Mouse (Mus musculus): Measurements from ENCODE around the gene Ptrh1.

The Ptrh1 gene

DNA sequence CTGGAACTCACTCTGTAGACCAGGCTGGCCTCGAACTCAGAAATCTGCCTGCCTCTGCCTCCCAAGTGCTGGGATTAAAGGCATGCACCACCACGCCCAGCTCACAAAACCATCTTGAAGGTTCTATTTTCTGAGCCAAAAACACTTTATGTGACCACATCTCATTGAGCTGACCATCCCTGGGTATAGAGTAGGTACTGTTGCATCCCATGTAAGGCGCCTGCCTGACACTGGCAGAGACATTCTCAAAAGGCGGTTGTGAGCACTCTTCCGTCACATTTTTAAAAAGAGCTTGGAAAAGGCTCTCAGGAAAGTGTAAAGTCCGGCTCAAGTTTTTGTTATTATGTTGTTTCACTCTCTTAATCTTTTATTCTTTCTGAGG lies 18.9 kb upstream of the Ptrh1 start:
- no peak for DNase-seq (ENCODE audit: low read depth, low spot score)

DNA sequence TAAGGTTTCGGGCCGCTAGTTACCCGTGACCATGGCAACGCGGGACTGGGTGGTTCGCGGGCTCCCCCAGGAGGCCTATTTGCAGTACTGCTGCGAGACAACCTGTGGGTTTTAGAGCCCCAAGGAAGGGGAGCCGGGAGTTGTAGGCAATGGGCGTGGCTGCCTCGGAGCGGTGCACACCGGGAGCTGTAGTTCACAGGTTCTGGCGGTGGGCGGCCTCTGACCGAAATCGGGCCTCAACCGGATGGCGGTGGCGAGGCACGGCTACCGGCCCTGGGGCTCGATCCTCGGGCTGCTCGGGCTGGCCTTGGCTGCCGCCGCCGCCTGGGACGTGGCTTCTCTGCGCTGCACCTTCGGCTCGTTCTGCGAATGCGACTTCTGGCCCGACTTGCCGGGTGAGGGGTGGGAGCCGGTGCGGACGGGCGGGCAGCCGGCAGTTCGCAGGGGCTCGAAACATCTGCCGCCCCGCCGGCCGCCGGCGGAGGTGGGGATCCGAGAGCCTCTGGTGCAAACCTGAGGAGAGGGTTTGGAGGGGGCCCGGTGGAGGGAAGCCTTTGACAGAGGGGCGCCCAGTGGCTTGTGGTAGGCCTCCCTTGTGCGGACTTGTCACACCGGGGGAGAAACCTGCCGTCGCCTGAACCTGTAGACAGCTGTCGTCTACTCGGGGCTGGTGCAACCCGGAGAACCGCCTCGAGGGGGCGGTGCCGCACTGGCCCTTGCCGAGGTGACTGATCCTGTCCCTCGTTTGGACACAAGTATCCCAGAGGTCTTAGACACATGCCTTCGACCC lies 18.3 kb upstream of the Ptrh1 start, which contains the start of gene Tor2a:
Gene Tor2a, plus strand, starts transcription at position 179 of the 790 bp plus-strand sequence.
- DNase-seq (ENCODE audit: low read depth, low spot score) = peak; percentile 98

DNA sequence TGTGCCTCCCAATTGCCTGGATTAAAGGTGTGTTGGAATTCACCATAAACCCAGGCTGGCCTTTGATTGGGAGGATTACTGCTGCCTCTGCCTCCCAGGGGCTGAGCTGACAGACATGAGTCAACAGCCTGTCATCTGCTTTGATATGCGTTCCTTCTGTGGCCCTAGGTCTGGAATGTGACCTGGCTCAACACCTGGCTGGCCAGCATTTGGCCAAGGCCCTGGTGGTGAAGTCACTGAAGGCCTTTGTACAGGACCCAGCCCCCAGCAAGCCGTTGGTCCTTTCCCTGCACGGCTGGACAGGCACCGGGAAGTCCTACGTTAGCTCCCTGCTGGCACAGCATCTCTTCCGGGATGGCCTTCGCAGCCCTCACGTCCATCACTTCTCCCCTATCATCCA lies 17.1 kb upstream of the Ptrh1 start:
- DNase-seq (ENCODE audit: low read depth, low spot score) = no peak

DNA sequence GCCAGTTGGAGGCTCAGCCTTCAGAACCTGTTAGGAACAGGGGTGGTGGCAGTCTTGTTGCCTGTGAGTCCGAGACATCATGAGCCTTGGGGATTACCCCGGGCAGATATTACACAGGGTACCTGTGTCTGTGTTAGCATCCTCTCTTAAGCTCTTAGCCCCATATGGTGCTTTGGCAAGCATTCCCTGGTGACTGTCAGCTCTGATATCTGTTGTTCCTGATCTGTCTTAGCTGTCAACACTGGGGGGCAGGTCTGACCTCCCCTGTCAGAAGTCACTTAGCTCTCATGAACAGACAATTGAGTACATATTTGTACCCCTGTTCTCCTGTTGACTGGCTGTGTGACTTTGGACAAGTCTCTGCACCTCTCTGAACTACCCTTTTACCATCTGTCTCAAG lies 16.6 kb upstream of the Ptrh1 start:
- no peak for DNase-seq (ENCODE audit: low read depth, low spot score)

DNA sequence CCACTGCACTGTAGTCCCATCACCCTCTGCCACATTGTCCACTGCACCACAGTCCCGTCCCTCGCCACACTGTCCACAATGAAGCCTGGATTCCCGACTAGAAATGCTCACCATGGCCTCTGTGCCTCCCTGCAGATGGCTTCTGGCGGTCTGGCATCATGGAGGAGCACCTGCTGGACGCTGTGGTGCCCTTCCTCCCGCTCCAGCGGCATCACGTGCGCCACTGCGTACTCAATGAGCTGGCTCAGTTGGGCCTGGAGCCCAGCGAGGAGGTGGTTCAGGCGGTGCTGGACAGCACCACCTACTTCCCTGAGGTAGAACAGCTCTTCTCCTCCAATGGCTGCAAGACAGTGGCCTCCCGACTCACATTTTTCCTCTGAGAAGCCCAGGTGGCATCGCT lies 14.2 kb upstream of the Ptrh1 start:
- DNase-seq (ENCODE audit: low read depth, low spot score) = no peak

DNA sequence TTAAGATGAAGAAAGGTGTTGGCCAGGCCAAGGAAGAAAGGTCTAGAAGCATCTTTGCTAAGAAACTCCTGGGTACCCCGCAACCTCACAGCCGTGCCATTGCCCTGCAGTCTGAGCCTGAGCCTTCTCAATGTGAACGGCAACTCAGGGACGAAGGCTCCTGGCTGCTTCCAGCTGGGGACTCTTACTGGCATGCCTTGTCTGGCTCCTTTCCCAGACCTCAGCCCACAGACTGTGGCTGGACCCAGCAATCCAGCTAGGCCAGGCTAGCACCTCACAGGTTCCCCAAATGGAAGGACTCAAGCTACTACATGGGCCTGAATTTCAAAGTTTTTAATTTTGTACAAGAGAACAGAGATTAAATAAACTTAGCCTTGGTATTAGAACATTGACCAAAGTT lies 13.7 kb upstream of the Ptrh1 start:
- no peak for DNase-seq (ENCODE audit: low read depth, low spot score)

DNA sequence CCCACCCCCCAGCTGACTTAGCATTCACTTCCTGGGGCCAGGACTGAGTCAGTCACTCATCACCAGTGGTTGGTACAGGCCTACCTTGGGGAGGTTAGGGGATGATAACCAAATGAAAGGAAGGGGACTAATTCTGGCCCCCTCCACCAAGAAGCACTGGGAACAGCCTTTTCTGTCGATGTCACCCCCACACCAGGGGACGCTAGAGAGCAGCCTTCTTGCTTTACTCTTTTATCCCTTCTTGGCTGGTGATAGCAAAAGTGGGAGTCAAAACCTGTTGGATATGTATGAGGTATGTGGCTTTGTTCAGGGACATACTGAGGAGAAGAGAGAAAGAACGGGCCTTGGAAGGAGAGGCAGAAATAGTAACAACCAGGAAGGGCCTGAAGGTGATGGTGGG lies 12.2 kb upstream of the Ptrh1 start:
- DNase-seq (ENCODE audit: low read depth, low spot score) = no peak

DNA sequence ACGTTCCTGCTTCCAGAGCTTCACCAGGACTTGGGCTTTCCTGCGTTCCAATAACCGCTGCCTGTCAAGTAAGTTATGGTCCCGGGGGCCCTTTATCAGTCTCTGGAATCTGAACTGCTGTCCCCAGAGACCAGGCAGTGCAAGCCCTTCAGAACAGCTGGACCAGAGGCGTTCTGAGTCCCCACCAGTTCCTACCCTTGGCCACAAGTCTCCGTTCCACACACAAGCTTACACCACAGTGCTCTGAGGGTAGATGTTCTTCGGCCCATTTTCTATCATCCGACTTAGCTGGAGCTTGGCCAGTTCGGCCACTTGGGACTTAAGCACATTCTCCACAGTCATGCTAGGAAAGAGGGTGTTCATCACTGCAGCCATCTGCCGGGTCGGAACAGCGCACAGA lies 8.3 kb upstream of the Ptrh1 start:
- DNase-seq (ENCODE audit: low read depth, low spot score) = no peak

DNA sequence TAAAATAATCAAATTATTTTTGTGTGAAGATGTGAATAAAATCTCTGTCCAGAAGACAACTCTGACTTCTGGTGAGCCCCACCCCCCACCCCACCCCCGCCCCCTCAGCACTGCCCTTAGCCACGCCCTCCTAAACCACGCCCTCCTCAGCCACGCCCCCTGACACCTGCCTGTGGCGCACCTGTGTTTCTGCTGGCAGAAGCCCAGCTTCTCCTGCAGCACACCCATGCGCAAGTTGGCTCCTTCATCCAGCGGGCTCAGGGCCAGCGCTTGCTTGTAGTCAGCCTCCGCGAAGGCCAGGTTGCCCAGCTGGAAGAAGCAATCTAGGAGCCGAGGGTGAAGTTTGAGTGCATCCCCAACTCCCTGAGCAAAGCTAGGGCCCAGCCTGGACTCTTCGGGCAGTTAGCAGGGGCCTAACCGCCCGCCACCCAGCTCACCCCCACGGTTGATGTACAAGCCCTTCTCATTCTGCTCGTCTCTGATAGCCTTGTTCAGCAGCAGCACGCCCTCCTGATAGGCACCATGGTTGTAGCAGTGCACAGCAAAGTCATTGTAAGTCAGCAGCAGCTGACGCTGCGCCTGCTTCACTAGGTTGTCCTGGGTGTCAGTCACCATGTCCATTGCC lies 6.8 kb upstream of the Ptrh1 start:
- DNase-seq (ENCODE audit: low read depth, low spot score) = peak; percentile 46

DNA sequence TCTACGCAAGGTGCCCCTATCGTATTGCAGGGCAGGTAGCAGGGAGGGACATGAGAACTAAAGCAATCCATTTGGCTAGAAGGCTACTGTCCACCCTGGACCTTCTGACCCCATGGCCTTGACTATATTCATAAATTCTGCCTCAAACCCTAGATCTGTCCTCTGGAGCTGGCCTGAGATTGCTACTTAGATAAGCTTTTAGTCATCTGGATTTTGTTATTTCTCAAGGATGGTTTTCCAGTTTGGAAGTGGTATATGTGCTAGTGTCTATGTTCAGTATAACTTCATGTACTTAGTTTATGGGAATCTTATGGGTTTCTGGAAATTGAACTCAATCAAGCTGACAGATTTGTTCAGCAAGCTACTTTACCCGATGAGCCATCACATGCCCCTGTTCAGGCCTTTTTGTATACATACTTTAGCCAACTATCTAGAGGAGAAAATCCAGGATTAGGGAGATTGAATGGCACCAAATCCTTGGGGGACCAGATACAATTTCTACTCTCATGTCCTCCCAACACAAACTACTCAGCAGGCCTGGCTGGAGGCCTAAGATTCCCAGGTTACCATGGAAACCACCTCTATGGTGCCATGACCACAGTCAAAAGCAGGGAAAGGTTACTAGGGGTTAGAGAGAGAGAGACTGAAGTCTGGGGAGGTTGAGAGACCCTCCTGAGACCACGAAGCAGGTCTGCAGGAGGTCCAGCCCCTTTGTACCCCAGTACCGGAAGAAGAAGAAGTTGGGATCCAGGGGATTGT lies 6.1 kb upstream of the Ptrh1 start:
- no peak for DNase-seq (ENCODE audit: low read depth, low spot score)

DNA sequence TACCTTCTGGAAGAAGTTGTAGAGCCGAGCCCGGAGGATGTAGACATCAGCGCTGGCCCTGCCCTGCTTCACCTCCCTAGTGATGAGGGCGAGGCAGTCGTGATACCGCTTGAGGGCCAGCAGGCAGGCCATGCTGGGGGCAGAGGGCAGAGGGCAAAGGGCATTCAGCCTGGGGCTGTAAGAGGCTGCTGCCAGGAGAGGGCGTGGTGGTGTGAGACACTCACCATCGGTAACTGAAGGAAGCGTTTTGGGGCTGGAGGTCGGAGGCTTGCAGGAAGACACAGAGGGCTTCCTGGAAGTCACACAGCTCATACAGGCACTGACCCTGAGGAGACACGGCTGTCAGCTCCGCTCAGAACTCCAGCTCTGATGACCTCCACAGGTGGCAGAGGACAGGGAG lies 3.7 kb upstream of the Ptrh1 start:
- peak; percentile 42 for DNase-seq (ENCODE audit: low read depth, low spot score)

DNA sequence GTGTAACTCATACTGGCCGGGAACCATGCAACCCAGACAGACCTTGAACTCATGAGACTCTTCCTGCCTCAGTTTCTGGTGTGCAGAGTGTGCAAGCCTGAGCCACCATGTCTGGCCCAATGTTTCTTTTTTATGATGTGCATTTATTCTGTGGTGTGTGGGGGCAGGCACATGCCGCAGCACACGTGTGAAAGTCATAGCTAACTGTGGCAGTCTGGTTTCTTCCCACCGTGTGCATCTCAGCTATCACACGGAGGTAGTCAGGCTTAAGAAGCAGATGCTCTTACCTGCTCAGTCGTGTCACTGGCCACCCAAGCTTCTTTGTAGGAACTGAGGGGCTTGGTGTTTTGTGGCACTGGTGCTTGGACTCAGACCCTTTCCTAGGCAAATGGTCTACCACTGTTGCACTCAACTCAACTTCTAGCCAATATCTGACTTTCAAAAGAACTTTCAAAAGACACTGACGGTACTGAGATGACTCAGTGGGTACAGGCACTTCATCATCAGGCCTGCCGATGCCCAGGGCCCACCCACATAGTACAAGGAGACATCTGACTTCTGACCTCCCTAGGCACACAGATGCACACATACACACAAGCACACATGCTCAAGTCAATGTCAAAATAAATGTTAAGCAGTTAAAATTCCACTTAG lies 2.8 kb upstream of the Ptrh1 start:
- DNase-seq (ENCODE audit: low read depth, low spot score) = no peak

DNA sequence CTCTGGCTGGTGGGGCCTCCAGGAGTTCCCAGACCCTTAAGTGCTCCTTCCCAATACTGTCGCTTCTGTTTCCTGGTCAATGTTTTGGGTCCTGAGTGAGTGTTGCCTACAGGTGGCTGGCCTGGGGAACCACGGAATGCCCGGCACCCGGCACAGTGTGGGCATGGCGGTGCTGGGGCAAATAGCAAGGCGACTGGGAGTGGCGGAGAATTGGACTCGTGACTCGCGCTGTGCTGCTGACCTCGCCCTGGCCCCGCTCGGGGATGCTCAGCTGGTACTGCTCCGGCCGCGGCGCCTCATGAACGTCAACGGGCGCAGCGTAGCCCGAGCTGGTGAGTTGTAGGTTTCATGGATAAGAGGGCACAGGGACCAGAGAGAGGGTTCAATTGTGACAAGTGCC lies 606 bp downstream of the Ptrh1 start:
- peak; percentile 23 for DNase-seq (ENCODE audit: low read depth, low spot score)

DNA sequence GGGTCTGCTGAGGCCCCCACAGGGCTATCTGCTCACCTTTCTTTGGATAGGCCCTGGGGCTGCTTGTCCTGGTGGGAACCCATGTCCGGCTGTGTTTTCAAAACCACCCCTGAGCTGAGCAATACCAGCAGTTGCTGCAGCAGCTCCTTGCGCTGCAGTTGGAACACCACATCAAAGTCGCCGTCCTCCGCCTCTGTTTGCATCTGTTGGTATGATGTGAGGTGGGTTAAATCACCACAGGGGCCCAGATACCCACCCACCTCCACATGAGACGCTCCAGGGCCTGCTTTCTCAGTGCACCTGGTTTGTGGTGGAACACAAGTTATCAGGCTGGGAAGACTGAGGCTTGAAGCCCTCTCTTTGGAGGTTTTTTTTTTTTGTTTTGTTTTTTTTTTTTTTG lies 2.5 kb downstream of the Ptrh1 start:
- no peak for DNase-seq (ENCODE audit: low read depth, low spot score)

DNA sequence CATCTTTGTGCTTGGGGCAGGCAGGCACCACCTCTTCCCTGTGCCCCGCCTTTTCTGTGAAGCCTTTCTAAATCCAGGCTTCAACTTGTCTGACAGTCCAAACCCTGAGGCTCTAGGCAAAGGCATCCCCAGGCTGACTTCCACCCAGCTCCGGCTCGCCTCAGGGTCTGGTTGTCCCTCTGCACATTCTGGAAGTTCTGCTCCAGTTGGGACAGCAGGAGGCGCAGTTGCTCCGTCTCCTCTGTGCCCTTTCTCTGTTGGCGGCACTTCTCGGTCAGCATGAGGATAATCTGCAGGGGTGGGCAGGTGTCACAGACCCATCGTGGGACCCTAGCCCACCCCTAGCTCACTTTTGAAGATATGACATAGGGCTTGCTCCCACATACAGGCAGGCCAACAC lies 3.5 kb downstream of the Ptrh1 start:
- peak; percentile 78 for DNase-seq (ENCODE audit: low read depth, low spot score)

DNA sequence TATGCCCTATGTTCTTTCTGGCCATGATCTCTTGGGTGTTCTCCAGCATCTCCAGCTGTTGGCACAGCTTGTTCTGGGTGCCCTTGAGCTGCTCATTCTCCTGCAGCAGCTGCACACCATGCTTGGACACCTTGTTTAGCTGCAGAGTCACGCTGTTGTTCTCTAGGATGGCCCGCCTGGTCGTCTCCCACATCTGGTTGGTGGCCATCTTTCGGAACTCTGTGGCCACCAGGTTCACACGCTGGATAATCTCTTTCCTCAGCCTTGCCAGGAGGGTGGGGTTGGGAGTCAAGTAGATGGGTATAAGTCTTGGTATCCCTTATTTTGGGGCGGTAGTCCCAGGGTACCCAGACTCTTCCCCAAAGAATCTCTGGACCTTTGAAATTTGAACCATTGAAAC lies 4.1 kb downstream of the Ptrh1 start:
- no peak for DNase-seq (ENCODE audit: low read depth, low spot score)

DNA sequence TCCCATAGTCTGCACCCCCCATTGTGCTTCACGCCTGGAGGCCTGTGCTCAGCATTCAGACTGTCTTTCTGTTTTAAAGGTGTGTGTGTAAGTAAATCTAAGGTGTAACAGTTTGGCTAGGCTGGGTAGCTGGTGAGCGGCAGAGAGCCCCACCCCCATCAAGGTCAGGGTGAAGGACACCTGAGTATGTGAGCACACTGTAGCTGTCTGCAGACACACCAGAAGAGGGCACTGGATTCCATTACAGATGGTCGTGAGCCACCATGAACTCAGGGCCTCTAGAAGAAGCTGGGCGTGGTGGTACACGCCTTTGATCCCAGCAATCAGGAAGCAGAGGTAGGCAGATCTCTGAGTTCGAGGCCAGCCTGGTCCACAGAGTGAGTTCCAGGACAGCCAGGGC lies 6.1 kb downstream of the Ptrh1 start:
- DNase-seq (ENCODE audit: low read depth, low spot score) = peak; percentile 53

DNA sequence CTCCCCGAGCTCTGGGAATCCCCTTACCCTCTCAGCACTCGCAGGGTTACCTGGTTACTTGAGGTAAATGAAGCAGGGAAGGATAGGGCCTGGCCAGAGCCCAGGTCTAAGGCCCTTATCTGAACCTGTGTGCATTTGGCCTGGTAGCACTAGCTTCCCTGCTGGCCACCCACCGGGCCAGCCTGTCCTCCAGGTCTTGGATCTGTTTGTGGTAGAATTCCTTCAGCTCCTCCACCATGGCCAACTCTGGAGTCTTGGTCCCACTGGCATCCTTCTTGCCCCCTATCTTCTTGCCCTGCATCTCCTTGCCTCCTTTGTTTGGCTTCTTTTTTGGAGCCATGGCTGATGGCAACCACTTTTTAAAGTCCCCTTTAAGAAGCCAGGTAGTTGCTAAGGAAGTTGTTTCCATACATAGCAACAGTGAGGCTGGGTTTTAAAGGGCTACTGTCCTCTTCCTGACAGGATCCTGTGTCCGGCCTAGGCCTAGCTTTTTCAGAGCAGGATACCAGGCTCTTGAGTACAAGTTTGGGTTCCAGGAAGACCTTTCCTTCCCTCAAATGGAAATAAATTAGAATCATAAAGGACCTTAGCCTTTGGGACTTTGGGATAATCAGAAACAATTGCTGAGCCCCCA lies 8.6 kb downstream of the Ptrh1 start, which contains the start of gene Cfap157:
Gene Cfap157, minus strand, starts transcription at position 381 of the 634 bp plus-strand sequence.
- DNase-seq (ENCODE audit: low read depth, low spot score) = no peak

DNA sequence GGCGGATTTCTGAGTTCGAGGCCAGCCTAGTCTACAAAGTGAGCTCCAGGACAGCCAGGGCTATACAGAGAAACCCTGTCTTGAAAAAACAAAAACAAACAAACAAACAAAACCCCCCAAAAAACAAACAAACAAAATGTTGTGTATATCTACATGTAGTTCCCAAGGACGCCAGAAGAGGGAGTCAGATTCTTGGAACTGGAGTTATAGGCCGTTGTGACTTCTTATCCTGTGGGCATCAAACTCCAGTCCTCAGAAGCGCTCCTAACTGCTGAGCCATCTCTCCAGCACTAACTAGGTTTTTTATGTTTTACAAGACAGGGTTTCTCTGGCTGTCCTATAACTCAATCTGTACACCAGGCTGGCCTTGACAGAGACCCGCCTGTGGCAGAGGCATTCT lies 11.6 kb downstream of the Ptrh1 start:
- DNase-seq (ENCODE audit: low read depth, low spot score) = peak; percentile 60

DNA sequence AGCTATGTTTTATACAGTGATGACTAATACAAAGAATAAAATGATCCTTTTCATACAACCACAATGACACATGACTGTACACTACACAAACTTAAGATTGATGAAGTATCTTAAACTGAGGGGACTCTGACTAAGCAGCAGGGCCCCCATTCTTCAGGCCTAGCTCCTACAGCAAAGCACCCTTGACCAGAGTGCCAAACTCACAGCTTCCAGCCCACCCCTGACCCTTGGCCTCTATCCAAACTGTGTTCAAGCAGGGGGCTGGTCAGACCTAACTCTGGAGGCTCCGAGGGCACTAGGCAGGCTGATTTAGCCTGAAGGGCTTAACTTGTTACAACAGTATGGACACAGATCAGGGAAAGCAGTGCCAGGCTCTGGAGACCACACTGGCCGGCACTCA lies 13.0 kb downstream of the Ptrh1 start:
- DNase-seq (ENCODE audit: low read depth, low spot score) = no peak

DNA sequence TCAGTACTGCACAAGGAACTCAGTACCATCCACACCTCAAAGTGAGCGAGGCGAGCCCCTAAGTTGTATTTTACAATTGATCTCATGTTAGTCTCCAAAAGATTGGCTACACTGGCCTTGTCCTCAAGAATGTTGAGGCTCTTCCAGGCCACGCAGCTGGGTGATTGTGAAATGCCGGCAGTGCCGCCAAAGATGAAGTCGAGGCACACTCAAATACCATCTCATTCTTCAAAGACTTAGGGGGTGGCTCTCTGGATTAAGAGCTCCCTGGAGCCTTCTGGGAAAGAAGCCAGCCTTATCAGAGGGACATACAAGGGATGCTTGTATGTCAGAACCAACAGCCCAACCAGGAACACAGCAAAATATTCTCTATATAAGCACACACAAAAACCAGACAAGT lies 15.7 kb downstream of the Ptrh1 start:
- no peak for DNase-seq (ENCODE audit: low read depth, low spot score)
